Mouse (Mus musculus) Patski (cell line): ENCODE results near the gene Ccdc141. TPM values are rescaled to one million over a fixed set of nuclear protein-coding genes. Genes with fewer than 3 reads are reported as not detected.

Experiments
- ATAC-seq: fragments of 100-300 bp; one replicate; pipeline ENCODE4 v1.8.0; 2021
- CTCF ChIA-PET: fragments of 350-600 bp; sonication (Branson Sonifier 250); formaldehyde crosslinking; loops from one replicate; lab custom pipeline; 2022; ENCODE audit warnings: inconsistent platforms; lab: Charles Lee
- POLR2A ChIA-PET: fragments of 350-600 bp; sonication (Branson Sonifier 250); formaldehyde crosslinking; loops from one replicate; lab custom pipeline; 2022; ENCODE audit warnings: antibody characterized with exemption, inconsistent platforms; lab: Charles Lee
- DNase-seq: peaks from one replicate; pipeline ENCODE4 v3.0.0-alpha.2; 2011; ENCODE audit warnings: low read depth, low spot score
- H3K27me3 ChIP-seq: fragments of 371-371 bp; one replicate; pipeline ENCODE4 v1.5.1; 2021
- CTCF ChIP-seq: fragments of 100-300 bp; IDR thresholded peaks from one replicate; pipeline ENCODE4 v1.5.1; 2021
- in situ Hi-C: fragments of 300-500 bp; cut with MboI; formaldehyde crosslinking; loops from 3 replicates; pipeline ENCODE4 v1.11.1; 2018; ENCODE audit warnings: low pct_unique_long_range_greater_than_20kb, mixed read lengths
- polyA plus RNA-seq: library from polyadenylated mRNA; unstranded; gene quantifications from one replicate; pipeline ENCODE4 v1.2.3, GENCODE M21; 2021

The Ccdc141 gene
- polyA plus RNA-seq, 1 experiment from 2014 or later = 0.56 TPM

- ATAC-seq (no peak), DNase-seq (no peak)
- TF ChIP-seq CTCF = no peak
- H3K27me3 ChIP-seq = peaks cover 68% of the 10 kb centered on the region
- in situ Hi-C loops = loop anchor here (5.0 to 10.0 kb wide), 3 partner anchors 42 to 738 kb away; no protein-coding TSS in a partner anchor
- CTCF ChIA-PET = interaction anchor here (2.0 to 4.2 kb wide), 6 partner anchors 11 to 373 kb away, joined by 6 to 32 read pairs (median 12); no protein-coding TSS in a partner anchor
- POLR2A ChIA-PET = no interaction called here
These were observed 200.8 kb downstream of the Ccdc141 start for GRCm38 (mm10) chr2:76969637-76970036.

DNA sequence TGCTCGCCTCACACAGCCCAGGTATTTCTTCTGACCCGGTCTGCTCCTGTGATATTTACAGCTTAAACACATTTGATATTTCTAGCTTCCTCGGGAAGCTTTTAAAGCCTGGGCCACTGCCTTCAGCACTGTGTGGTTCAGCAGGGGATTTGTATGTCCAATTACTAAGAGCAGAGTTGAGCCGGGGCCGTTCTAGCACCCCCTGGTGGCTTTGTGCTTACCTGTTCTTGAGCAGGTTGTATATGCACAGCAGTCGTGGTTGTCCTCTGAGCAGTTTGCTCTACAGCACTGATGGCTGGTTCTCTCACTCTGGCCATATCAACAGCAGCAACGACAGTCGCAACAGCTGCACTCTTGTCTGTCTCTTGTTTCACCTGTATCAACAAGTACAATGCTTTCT lies 201.5 kb downstream of the Ccdc141 start:
- in situ Hi-C loops = loop anchor here (5.0 kb wide), 1 partner anchor 42 kb away; no protein-coding TSS in a partner anchor
- peak; percentile 95 for ATAC-seq
- H3K27me3 ChIP-seq = peaks cover 67% of the 10 kb centered on the region
- peak; percentile 83 for TF ChIP-seq CTCF
- CTCF ChIA-PET = interaction anchor here (0.6 to 4.2 kb wide), 7 partner anchors 11 to 271 kb away, joined by 3 to 32 read pairs (median 3); no protein-coding TSS in a partner anchor
- POLR2A ChIA-PET = no interaction called here
- peak; percentile 10 for DNase-seq

DNA sequence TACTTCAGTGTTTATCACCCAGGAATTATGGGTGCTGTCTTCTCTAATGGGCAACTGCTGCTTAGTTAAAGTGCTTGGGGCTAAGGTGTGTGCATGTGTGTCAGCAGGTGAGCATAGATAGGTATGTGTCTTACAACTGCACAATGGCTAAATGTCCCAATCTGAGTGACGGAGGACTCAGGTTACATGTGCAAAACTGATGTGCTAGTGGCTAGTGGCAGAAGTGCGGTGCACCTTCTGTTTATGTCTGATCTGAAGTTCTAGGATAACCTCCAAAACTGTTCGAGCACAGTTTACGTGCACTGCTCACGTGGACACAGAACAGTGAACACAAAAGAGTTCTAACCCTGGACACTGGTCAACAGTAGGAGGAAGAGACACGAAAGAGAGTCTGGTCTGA lies 203.9 kb downstream of the Ccdc141 start:
- CTCF ChIA-PET = no interaction called here

GRCm38 (mm10) chr2:76966013-76966412 lies 204.4 kb downstream of the Ccdc141 start:
- in situ Hi-C loops = loop anchor here (5.0 kb wide), 1 partner anchor 39 kb away; no protein-coding TSS in a partner anchor
- ATAC-seq = no peak
- DNase-seq = no peak
- ChIA-PET POLR2A (no interaction called here), CTCF (no interaction called here)
- TF ChIP-seq CTCF = no peak
- peaks cover 67% of the 10 kb centered on the region for H3K27me3 ChIP-seq

More for the DNA sequence above, 203.9 kb downstream of the Ccdc141 start:
- ATAC-seq = no peak
- in situ Hi-C loops = loop anchor here (5.0 kb wide), 1 partner anchor 39 kb away; no protein-coding TSS in a partner anchor
- no peak for TF ChIP-seq CTCF
- H3K27me3 ChIP-seq = peaks cover 72% of the 10 kb centered on the region
- POLR2A ChIA-PET = no interaction called here
- no peak for DNase-seq

DNA sequence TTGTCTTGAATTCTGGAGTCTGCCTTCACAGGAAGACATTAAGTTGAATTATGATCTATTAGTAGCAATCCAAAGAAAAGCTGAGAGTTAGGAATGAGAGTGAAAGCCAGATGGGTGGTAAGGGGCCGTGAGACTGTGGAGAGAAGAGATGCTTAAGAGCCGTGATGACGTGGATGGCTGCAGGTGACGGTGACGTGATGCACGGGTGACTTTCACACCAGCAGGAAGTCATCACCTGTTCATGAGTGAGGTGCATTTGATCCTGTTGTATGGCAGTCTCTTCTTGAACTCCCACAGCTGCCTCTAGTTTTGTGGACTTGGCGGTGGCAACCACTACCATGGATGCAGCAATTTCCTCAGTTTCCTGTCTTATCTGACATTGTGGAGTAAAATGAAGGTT lies 204.9 kb downstream of the Ccdc141 start:
- DNase-seq = no peak
- ChIA-PET CTCF (no interaction called here), POLR2A (no interaction called here)
- peaks cover 66% of the 10 kb centered on the region for H3K27me3 ChIP-seq
- TF ChIP-seq CTCF = no peak
- in situ Hi-C loops = loop anchor here (5.0 kb wide), 1 partner anchor 38 kb away; no protein-coding TSS in a partner anchor
- ATAC-seq = no peak

GRCm38 (mm10) chr2:76962045-76962432 lies 208.4 kb downstream of the Ccdc141 start:
- no peak for DNase-seq
- CTCF ChIA-PET = no interaction called here
- POLR2A ChIA-PET = no interaction called here
- no peak for TF ChIP-seq CTCF
- in situ Hi-C loops = no loop called here
- H3K27me3 ChIP-seq = peaks cover 41% of the 10 kb centered on the region
- ATAC-seq = no peak

DNA sequence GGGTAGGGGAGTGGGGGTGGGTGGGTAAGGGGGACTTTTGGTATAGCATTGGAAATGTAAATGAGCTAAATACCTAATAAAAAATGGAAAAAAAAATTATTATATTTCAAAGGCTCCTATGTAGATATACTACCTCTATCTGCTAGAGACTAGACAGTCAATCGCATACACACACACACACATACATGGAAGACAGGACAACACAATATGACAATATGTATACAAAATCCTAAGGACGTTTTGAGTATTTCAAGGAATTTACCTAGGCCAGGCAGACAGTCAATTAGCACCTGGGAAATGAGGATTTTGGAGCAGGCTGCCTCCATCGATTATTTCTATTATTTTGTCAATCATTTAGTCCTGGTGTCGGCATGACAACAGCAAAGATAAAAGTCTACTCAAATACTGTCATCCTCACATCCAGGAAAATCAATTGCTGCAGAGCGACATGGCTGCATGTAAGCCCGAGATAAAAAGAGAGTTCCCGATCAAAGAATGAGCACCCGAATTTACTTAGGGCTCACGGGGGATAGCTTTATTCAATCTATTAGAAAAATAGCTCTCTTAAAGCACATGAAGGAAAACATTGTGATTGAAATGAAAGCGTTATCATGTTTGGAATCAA lies 208.9 kb downstream of the Ccdc141 start:
- DNase-seq (no peak), ATAC-seq (no peak)
- in situ Hi-C loops = no loop called here
- ChIA-PET POLR2A (no interaction called here), CTCF (no interaction called here)
- TF ChIP-seq CTCF = no peak
- peaks cover 38% of the 10 kb centered on the region for H3K27me3 ChIP-seq

Other genes starting within 250 kb of the Ccdc141 start
- gene Ttn, start 188.1 kb downstream of the Ccdc141 start, polyA plus RNA-seq = under 0.01 TPM
- 36.2 TPM for gene Sestd1, start 110.0 kb upstream of the Ccdc141 start, polyA plus RNA-seq